Mouse (Mus musculus): Measurements from ENCODE around the gene Mms22l.

GRCm38 (mm10) chr4:24609085-24609484 lies 112.8 kb downstream of the Mms22l start:
- TF ChIP-seq CTCF (IDR thresholded peaks at IDR 0.05; ENCODE audit: low read depth, low read length): no peak
- no peak for TF ChIP-seq POLR2A (IDR thresholded peaks at IDR 0.05; ENCODE audit: insufficient read depth, low read length)
- no peak for TF ChIP-seq EP300 (IDR thresholded peaks at IDR 0.05; ENCODE audit: insufficient read depth, low read depth, low read length)

Measured in ES-Bruce4 (cell line).